Mouse (Mus musculus): ENCODE measurements at regions not wholly inside any gene's neighbourhood (a gene's known extent, or its start where the extent isn't known, plus 50 kb on each side); places are given as distances from the start of the nearest gene placed in this dataset.
"Not testable (repeated sequence)": the region's sequence is repeated elsewhere in the genome, so short reads cannot be mapped to it uniquely, and the experiment has no call there.

GRCm38 (mm10) chr14:53033221-53033620 lies 537.7 kb upstream of the Olfr1507 start:
- DNase-seq (ENCODE audit: low spot score) = not testable (repeated sequence)

GRCm38 (mm10) chr14:53032498-53032897 lies 536.9 kb upstream of the Olfr1507 start:
- not testable (repeated sequence) for DNase-seq (ENCODE audit: low spot score)

GRCm38 (mm10) chr14:53030227-53030626 lies 534.7 kb upstream of the Olfr1507 start:
- not testable (repeated sequence) for DNase-seq (ENCODE audit: low spot score)

- not testable (repeated sequence) for DNase-seq (ENCODE audit: low spot score)
Measured at GRCm38 (mm10) chr14:53026958-53027357, 531.4 kb upstream of the Olfr1507 start.

GRCm38 (mm10) chr14:53020152-53020551 lies 524.6 kb upstream of the Olfr1507 start:
- not testable (repeated sequence) for DNase-seq (ENCODE audit: low spot score)

GRCm38 (mm10) chr14:53007741-53008140 lies 512.2 kb upstream of the Olfr1507 start:
- DNase-seq (ENCODE audit: low spot score) = not testable (repeated sequence)

GRCm38 (mm10) chr14:53007323-53007722 lies 511.8 kb upstream of the Olfr1507 start:
- not testable (repeated sequence) for DNase-seq (ENCODE audit: low spot score)

- not testable (repeated sequence) for DNase-seq (ENCODE audit: low spot score)
Measured at GRCm38 (mm10) chr14:53001289-53001688, 505.7 kb upstream of the Olfr1507 start.

GRCm38 (mm10) chr14:52992106-52992760 lies 496.7 kb upstream of the Olfr1507 start:
- DNase-seq (ENCODE audit: low spot score) = not testable (repeated sequence)

- DNase-seq (ENCODE audit: low spot score) = not testable (repeated sequence)
Measured at GRCm38 (mm10) chr14:52991328-52991665, 495.7 kb upstream of the Olfr1507 start.

GRCm38 (mm10) chr14:52990569-52991327 lies 495.2 kb upstream of the Olfr1507 start:
- not testable (repeated sequence) for DNase-seq (ENCODE audit: low spot score)

GRCm38 (mm10) chr14:52989940-52990339 lies 494.4 kb upstream of the Olfr1507 start:
- DNase-seq (ENCODE audit: low spot score) = not testable (repeated sequence)

GRCm38 (mm10) chr14:52988563-52988962 lies 493.0 kb upstream of the Olfr1507 start:
- not testable (repeated sequence) for DNase-seq (ENCODE audit: low spot score)

- not testable (repeated sequence) for DNase-seq (ENCODE audit: low spot score)
Measured at GRCm38 (mm10) chr14:52972207-52973003, 476.9 kb upstream of the Olfr1507 start.

GRCm38 (mm10) chr14:52962110-52962509 lies 466.6 kb upstream of the Olfr1507 start:
- DNase-seq (ENCODE audit: low spot score) = not testable (repeated sequence)

- not testable (repeated sequence) for DNase-seq (ENCODE audit: low spot score)
Measured at GRCm38 (mm10) chr14:52956515-52956914, 461.0 kb upstream of the Olfr1507 start.

- not testable (repeated sequence) for DNase-seq (ENCODE audit: low spot score)
Measured at GRCm38 (mm10) chr14:52944925-52945324, 449.4 kb upstream of the Olfr1507 start.

- not testable (repeated sequence) for DNase-seq (ENCODE audit: low spot score)
Measured at GRCm38 (mm10) chr14:52942438-52942837, 446.9 kb upstream of the Olfr1507 start.

- DNase-seq (ENCODE audit: low spot score) = not testable (repeated sequence)
Measured at GRCm38 (mm10) chr14:52941747-52942146, 446.2 kb upstream of the Olfr1507 start.

- not testable (repeated sequence) for DNase-seq (ENCODE audit: low spot score)
Measured at GRCm38 (mm10) chr14:52920138-52920537, 424.6 kb upstream of the Olfr1507 start.

GRCm38 (mm10) chr14:52913814-52914213 lies 418.3 kb upstream of the Olfr1507 start:
- not testable (repeated sequence) for DNase-seq (ENCODE audit: low spot score)

GRCm38 (mm10) chr14:52899629-52900028 lies 404.1 kb upstream of the Olfr1507 start:
- DNase-seq (ENCODE audit: low spot score) = not testable (repeated sequence)

All from thymus, postnatal 0 days (tissue).